Mouse (Mus musculus): ENCODE measurements around the gene Nlrp10.

GRCm38 (mm10) chr7:108872279-108872678, 57.7 kb downstream of the Nlrp10 start, which contains the start of gene Olfr517:
- TF ChIP-seq ZC3H11A (IDR thresholded peaks at IDR 0.05; ENCODE audit: borderline replicate concordance, low read depth, low read length), result no peak
- TF ChIP-seq HCFC1 (IDR thresholded peaks at IDR 0.05; ENCODE audit: borderline replicate concordance, insufficient read depth, low read length), result no peak
- TF ChIP-seq MAFK (IDR thresholded peaks at IDR 0.05; ENCODE audit: insufficient read depth, low read depth, low read length), result no peak
- TF ChIP-seq ZNF384 (IDR thresholded peaks at IDR 0.05; ENCODE audit: low read depth, low read length), result no peak

Measured in ES-E14 (cell line).